Mouse (Mus musculus) layer of hippocampus, adult 9-10 months (tissue): ENCODE measurements around the gene Hnrnpa2b1.
"Not testable (repeated sequence)": the region's sequence is repeated elsewhere in the genome, so short reads cannot be mapped to it uniquely, and the experiment has no call there.

Source experiments
- DNase-seq: peaks from one replicate; pipeline ENCODE4 v3.0.0; 2022; ENCODE audit warnings: low spot score

Gene Hnrnpa2b1

DNA sequence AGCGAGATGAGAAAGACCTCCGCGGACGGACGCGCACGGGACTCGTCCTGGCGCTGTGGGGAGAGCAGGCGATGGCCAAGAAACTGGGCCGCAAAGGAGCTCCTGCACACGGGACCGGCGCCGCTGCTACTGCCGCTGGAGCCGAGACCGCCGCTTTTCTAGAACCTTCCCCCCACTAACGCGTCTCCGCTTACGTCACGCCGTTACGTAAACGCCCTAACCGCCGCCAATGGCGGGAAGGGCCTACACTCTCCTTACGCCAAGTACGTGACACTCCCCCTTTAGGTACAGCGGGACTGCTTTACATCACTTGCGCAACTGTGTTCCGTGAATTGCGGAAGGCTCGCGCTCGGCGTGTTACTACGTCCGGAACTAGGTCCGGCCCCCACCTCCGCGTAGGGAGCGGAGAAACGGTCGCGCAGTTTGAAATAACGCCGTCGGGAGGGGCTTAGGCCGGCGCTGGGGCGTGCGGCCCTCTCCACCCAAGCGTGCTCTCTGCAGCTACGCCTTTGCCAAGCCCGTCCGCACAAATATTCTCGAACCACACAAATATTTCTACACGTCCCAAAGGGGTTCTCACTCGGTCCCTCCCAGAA, at the start of gene Hnrnpa2b1:
Gene Hnrnpa2b1, minus strand, starts transcription at position 180 of the 596 bp plus-strand sequence.
- DNase-seq: peak; percentile 100

GRCm38 (mm10) chr6:51514860-51515259, 45.2 kb upstream of the Hnrnpa2b1 start:
- DNase-seq: no peak

- DNase-seq: no peak
These were observed 44.1 kb upstream of the Hnrnpa2b1 start for GRCm38 (mm10) chr6:51513745-51514144.

- no peak for DNase-seq
These were observed 41.3 kb upstream of the Hnrnpa2b1 start for GRCm38 (mm10) chr6:51510946-51511345.

GRCm38 (mm10) chr6:51510094-51510493, 40.4 kb upstream of the Hnrnpa2b1 start:
- no peak for DNase-seq

DNA sequence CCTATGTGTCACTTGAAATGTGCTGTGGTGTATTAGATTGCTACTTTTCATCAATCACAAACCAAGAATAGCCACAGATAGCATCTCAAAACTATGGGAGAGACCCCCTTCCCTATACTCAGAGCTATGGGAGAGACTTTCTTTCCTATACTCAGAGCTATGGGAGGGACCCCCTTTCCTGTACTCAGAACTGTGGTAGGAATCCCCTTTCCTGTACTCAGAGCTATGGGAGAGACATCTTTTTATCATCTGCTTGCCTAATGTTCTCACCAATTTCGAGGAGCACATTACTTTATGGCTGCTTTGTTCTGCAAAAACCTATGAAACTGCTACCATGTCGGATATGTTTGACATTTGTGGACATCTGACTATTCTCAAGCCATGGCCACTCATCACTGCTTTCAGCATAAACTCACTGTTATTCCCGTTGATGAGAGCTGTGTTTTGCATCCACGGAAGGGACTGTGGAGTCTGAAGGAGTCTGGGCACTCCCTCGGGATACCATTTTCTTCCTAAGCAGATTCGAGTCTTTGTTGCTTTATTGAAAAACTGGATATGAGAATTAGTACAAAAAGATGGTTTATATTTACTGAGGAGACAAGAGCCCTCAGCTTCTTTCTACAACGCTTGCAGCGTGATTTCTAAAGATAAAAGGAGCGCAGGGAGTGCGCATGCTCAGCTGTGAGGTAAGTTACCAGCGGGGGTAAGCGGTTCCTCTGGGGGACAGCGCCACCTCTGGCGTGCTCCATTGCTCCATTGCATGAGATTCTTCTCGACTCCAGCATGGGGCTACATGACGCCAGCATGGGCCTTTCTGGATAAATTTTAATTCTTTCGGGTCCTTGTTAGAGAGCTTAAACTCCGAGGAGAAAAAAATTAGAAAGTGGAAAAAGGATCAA, 39.3 kb upstream of the Hnrnpa2b1 start:
- no peak for DNase-seq

GRCm38 (mm10) chr6:51507556-51507955, 37.9 kb upstream of the Hnrnpa2b1 start:
- DNase-seq: no peak

DNA sequence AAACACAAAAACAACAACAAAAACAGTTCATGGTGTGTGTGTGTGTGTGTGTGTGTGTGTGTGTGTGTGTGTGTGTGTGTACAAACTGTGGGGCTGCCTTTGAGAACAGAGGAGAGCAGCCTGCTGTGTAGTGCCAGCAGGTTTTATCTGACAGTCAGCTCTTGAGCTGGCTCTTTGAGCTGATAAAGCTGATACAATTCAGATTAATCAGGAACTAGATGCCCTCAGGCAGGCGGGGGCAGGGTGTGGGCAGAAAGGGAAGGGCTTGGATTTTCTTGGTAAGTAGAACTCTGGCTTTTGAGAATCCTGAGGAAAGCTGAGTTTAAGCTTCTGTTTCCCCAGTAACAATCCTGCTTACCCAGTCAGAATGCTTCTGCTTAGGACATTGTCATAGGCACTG, 36.0 kb upstream of the Hnrnpa2b1 start:
- no peak for DNase-seq

GRCm38 (mm10) chr6:51497321-51498111, 27.8 kb upstream of the Hnrnpa2b1 start:
- DNase-seq: no peak

DNA sequence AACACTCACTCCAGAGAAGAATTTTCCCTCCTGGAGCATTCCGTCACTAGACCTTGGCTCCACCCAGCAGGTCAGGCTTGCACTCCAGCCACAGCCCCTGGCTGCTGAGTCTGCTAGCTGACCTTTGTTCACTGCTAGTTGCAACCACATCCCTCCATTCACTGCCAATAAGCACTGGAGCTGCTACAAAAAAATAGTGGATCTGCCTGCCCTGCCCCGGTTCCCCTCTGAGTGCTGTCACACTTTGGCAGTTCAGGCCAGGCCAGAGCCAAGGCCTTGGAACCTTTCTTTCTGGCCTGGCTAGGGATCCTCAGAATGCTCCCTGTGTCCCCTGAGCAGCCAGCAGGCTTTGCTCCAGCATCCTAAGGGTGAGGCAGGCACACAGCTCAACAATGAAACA, 20.1 kb upstream of the Hnrnpa2b1 start:
- no peak for DNase-seq

DNA sequence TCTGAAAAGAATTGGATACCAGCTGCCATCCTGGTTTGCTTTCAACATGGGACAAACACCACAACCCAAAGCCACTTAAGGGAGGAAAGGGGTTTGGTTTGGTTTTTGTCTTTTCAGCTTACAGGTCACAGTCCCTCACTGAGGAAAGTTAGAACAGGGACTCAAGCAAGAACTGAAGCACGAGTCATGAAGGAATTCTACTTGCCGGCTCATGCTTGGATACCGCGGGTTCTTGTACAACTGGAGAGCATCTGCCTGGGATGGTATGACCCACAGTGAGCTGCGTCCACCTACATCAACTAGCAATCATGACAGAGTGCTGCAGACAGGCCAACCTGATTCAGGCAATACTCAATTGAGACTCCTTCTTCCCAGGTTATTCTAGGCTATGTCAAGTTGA, 17.0 kb upstream of the Hnrnpa2b1 start:
- DNase-seq: no peak

- DNase-seq: no peak
These were observed 16.5 kb upstream of the Hnrnpa2b1 start for GRCm38 (mm10) chr6:51486076-51486710.

DNA sequence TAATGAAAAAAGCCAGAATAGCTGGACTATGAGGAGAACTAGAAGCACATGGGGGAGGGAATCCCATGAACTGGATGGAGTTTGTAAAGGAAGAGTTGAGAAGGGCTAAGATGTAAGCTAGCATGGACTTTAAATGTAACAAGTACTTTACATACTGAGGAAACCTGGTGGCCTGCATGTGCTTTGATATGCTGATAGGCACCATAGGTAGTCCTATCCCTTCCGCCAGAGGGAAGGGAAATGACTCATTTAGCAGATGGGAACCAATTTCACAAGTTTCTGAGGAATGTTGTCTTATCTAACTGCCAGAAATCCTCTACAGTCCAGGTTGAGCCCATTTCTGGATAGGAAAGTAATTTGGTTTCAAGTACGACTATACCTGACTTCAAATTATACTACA, 16.0 kb upstream of the Hnrnpa2b1 start:
- no peak for DNase-seq

DNA sequence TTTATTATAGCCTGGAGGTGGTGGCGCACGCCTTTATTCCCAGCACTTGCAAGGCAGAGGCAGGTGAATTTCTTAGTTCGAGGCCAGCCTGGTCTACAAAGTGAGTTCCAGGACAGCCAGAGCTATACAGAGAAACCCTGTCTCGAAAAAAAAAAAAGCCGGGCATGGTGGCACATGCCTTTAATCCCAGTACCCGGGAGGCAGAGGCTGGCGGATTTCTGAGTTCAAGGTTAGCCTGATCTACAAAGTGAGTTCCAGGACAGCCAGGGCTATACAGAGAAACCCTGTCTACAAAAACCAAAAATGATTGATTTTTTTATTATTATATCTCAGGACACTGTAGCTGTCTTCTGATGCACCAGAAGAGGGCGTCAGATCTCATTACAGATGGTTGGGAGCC, 14.9 kb upstream of the Hnrnpa2b1 start:
- DNase-seq: not testable (repeated sequence)

- no peak for DNase-seq
These were observed 14.2 kb upstream of the Hnrnpa2b1 start for GRCm38 (mm10) chr6:51483861-51484260.

- DNase-seq: no peak
These were observed 11.9 kb upstream of the Hnrnpa2b1 start for GRCm38 (mm10) chr6:51481548-51481947.

DNA sequence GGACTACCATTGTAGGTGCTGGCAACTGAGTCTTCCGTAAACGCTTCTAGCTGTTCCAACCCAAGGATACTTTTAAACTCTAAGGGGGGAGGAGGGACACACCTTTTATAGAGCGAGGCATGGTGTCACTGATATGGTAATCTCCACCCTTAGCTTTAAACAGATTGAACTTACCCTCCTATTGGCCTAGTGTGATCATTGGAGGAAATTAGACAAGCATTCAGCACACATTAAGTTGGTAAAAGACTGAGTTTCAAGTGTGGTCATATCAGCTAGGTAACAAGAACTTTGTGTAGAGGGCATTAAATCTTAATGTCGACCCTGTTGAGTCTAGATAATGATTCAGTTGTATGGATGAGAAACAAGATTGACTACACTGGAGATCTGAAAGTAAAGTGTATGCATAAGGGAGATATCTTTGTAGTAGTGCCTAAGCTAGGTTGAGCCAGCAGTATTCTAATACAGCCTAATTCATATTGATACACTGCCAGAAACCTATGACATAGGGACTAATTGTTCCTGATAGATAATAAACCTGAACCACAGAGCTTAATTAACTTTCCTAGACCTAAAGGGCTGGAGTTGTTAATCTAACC, 9.5 kb upstream of the Hnrnpa2b1 start:
- DNase-seq: no peak

DNA sequence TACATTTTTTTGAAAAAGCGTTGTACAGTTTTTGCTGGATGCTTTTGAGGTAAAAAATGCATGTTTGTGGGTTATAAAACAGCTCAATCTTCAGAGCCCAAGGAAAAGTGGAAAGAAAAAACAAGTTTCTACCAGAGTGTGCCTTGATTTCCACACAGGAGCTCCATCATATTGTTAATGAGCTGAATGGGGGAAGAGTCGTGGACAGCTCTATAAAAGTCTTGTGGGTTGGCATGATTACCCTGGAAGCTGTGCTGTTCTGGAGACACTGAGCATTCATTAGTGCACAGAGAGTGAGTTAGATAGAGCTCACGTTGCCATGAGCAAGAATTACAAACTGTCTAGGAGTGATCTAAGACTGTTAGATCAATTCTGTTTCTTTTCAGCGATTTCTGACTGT, 2.5 kb upstream of the Hnrnpa2b1 start:
- no peak for DNase-seq

DNA sequence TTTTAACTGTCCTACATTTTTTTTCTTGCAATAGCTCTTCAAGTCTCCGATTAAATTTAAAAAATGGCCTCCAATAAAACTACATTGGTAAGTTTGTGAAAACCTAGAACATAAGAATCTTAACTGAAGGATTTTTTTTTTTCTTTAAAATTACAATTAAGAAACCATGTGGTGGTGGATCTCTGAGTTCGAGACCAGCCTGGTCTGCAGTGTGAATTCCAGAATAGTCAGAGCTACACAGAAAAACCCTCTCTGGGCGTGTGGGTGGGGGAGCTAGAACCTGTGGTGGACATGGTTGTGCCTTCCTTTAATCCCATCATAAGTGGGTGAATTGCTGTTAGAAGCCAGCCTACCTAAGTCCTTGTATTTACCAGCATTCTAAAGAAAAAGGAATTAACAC, 2.1 kb upstream of the Hnrnpa2b1 start:
- no peak for DNase-seq

DNA sequence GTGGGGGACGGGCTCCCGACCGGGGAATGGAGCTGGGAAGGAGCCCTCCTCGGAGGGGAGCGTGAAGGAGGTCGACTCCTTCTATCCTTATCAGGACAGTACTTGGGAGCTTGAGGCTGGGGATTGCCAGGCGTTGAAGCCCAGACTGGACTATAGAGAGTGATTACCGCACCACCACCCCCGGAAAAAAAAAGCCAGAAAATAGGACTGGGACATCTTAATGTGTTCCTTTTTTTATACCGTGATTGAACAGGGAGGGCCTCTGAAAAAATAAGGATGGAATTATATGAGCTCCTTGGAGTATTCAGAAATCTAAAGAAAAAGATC, 1.4 kb upstream of the Hnrnpa2b1 start:
- DNase-seq: no peak

GRCm38 (mm10) chr6:51470311-51471178, 851 bp upstream of the Hnrnpa2b1 start, which contains the start of gene Cbx3:
Gene Cbx3 (plus strand): TSS chr6:51470360.
- DNase-seq: no peak
